Mouse (Mus musculus): ENCODE results near the gene Agfg2.

- TF ChIP-seq CTCF (conservative IDR thresholded peaks at IDR 0.05; ENCODE audit: low read length) (no peak), NANOG (IDR thresholded peaks at IDR 0.05; ENCODE audit: borderline replicate concordance, low read length) (no peak)
These were observed 69.2 kb downstream of the Agfg2 start for GRCm38 (mm10) chr5:137615347-137615746.
